Mouse (Mus musculus): Measurements from ENCODE around the gene Cdx4.

Cdx4 gene

DNA sequence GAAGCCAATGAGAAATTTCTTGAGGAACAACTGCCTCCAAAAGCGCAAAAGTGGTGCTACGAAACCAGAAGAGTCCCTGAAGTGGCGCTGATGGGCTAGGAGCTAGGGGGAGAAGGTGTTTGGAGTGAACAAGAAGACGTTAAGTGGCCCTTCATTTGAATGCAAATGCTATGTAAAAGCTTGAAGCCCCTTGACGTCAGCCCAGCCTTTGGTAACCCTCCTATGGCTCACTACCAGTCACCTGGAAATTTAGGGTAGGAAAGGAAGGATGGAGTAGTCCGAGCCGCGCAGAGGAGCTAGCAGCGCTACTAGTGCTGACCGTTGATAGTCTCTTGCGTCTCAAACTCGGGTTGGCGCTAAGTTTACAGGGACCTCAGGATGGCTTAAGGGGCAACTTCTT is at the start of gene Cdx4:
Gene Cdx4, plus strand, starts transcription at position 253 of the 400 bp plus-strand sequence.
- DNase-seq (ENCODE audit: low spot score), result no peak

DNA sequence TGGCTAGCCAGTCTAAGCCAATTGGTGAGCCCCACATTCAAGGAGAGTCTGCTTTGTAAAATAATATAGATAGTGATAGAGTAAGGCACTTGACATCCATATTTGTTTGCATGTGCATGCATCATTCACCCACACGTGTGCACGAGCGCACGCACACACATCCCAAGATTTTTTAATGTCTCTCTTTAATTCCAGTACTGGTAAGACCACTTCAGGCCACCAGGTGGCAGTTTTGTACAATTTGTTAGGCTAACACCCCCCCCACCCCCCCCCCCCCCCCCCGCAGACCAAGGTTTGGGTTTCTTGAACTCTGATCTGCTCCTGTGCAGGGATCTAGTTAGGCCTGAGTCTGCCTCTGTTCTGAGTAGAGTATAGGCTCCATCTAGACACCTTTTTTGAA is 46.9 kb upstream of the Cdx4 start:
- DNase-seq (ENCODE audit: low spot score), result no peak

DNA sequence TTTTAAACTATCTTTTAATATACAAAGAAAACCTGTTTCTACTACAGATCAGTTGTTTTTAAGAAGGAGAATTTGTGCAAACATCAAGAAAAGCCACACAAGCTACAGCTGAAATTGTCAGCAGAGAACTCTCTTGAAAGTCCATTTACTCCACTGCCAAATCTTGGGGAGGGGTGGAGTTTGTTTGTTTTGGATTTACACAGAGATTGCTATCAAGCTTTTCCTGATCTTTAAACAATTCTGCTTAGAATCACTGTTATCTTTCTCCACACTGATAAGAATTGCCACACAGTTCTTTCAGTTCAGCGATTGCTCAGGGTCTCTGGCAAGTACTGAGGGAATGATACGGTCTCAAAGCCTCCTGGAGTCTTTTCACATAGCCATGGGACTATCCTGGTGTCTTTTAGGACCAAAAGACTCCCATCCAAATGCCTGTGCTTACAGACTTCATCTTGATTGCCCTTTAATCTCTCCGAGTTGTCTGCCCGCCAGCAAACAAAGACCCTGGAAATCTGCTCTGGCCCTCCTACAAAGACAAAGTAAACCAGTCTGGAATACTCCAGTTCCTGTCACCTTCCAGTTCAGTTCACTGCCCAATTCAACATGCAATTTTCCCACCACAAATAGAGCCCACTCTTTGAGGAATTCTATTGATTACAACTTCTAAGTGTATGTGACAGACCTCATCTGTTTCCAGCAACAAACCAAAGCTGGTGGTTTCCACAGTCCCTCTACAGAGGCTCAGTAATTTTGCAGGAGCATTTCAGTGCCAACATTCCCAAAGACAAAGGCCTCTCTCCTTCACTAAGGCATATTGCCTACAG is 34.1 kb upstream of the Cdx4 start:
- no peak for DNase-seq (ENCODE audit: low spot score)

DNA sequence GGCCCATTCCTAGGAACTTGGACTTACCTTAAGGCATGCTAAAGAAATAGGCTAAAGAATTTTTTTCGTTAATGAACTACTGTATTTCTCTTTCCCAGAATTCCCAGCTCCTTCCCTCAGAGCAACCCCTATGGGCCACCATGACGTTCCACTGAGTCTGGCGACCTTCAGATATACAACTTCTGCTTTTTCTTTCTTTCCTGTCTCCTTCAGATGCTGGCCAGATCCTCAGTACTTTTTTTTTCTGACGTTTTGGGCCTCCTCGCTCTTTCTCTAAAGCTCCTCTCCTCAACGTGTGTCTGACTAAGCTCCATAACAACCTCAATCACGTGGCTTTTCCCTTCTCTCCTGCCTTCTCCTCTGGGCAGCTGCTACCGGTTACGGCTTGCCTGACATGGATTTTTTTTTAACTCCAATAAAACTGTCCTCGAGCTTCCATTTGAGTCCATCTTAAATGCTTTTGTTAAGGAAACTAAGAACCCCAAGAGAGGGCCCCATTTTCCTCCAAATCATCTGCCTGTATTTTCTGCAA is 33.3 kb upstream of the Cdx4 start:
- no peak for DNase-seq (ENCODE audit: low spot score)

DNA sequence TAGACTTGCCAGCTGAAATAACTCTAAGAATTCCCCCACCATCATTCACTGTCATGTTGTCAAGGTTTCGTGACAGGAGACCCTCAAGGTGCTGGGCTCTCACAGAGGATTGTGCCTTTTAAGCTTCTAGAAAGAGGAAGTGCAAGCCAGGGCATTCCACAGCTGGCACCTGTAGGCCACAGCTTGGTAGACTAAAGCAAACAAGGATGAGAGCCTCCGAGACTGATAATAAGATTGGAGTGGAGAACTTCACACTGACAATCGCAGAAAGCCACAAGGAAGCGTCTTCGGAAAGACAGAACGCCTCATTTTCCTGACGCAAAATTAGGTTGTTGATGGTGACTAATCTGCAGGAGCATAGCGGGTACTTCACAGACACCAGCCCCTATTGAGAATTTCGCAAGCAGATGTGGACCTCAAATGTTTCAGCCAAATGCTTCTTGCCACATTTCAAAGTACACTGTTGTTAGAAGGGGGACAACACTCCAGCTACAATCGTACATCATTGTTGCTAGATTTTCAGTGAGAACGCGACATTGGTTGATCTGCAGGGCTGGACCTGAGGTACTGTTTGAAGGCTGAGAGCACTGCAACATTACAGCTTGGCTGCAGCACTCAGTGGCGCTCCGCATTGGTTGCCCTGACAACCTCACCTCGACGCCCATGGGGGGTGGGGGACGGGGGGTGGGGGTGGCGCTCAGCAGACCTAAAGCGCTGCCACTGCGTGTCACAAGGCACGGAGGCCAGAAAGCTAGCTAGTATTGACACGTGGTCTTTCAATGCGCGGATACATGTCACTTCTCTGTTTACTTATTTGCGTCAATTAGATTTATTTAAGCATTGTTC is 32.5 kb upstream of the Cdx4 start:
- no peak for DNase-seq (ENCODE audit: low spot score)

DNA sequence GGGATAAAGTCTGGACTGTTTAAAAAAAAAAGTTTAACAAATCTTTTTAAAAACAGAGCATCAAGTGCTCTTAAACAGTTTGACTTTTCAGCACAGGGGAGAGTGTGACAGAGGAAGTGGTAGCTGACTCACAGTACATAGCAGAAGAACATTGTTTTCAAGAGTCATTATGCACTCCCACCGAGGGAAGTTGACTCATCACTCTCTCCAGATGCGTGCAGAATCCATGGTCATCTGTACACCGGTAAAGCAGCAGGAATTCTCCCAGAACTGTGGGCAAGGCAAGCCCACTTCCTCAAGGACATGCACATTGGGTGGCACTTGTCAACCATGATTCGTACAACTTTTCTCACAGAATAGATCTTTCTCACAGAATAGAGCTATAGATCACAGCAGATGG is 22.3 kb upstream of the Cdx4 start:
- DNase-seq (ENCODE audit: low spot score), result no peak

DNA sequence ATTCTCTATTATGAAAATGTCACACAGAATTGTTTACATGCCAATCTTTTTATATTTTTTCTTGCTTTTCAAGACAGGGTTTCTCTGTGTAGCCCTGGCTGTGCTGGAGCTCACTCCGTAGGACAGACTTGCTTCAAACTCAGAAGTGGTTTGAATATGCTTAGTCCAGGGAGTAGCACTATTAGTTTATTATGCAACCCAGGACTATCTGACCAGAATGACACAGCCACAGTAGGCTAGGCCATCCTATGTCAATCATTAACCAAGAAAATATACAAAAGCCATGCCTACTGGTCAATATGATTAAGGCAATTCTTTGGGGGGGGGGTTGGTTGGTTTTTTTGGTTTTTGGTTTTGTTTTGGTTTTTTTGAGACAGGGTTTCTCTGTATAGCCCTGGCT is 12.9 kb upstream of the Cdx4 start:
- DNase-seq (ENCODE audit: low spot score), result no peak

DNA sequence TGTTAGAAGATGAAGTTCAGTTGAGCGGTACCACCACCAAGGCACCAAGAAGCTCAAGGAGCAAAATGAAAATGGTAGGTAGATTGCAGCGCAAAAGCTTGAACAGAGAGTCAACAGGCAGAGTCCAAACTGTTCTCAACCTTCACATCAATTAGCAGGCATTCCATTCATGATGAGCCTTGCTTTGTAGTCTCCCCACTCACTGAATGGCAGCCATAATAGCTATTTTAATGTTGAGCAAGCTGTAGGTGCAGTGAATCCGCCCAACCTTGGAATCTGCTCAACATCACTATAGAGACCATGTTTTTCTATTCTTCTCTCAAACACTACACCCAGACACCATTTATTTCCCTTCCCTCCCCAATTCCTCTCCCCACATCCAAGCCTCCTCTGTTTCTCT is 9.5 kb upstream of the Cdx4 start:
- no peak for DNase-seq (ENCODE audit: low spot score)

DNA sequence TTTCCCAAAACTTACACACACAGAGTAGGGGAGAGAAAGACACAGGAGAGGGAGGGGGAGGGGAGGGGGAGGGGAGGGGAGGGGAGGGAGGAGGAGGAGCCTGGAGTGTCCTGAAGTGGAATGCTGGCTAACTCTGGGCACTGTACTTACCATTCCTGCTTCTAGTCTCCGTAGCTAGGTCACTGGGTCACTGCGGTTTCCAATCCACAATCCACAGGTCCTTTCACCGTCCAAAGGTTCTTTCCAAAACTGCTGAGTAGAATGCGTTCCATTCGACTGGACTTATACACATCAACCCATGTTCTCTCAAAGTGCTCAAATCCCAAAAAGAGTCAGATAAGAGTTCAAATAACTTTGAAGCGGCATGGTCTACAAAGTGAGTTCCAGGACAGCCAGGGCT is 7.1 kb upstream of the Cdx4 start:
- no peak for DNase-seq (ENCODE audit: low spot score)

DNA sequence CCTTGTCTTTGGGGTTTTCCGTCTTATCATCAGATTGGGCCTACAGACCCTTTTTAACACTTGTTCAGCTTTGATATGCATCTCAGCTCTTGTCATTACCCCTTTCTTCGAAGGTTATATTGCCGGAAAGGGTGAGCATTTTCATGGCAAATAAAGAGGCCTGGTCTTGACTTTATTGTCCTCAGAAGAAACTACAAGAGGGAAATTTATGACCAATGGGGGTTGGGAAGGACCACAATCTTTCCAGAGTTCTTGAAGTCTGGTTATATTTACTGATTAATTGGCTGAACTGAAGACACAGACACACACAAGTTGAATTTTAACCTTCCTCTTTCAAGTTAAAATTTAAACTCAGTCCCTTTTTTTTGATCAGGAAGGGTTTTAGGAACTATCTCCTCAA is 4.7 kb downstream of the Cdx4 start:
- no peak for DNase-seq (ENCODE audit: low spot score)

DNA sequence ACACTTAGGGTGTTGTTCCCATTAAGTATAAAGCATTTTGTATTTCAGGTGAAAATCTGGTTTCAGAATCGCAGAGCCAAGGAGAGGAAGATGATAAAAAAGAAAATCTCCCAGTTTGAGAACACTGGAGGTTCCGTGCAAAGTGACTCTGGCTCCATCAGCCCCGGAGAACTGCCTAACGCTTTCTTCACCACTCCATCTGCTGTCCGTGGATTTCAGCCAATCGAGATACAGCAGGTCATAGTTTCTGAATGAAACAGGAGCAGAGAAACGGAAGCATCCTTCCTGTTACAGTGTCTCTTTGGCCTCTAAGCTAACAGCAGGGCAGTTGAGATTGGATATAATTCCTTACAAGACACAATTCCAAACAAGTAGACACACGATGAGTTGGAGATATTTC is 8.2 kb downstream of the Cdx4 start:
- no peak for DNase-seq (ENCODE audit: low spot score)

DNA sequence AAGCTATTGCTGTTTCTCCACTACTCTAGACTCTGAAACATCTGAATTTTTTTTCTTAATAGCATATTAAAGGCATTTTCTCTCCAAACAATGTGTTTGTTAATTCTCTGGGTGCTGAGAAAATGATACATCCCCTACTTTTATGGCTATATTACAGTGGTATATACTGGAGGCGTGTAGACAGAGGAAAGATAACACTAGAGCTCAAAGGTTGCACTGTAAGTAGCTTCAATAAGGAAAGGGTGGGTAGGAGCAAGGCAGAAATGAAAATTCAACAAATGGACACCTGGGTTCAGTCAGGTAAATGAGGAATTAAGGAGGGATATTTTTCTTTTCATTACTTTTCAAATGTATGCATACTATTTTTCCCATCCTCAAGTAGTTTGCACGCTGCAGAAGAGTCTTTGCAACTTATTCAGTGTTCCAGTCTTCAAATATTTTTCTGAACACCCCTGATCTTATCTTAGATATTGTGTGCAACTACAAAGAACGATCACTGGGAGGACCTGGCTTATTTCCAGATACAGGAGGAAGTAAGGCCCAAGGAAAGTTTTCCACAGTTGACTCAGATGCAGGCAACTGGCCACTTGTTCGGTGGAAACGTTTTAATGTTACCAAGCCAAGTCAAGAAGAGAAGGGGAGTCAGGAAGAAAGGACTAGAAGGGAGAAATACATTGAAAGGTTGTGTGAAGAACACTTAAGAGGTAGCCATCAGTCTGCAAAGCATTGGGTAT is 10.1 kb downstream of the Cdx4 start:
- DNase-seq (ENCODE audit: low spot score), result no peak

DNA sequence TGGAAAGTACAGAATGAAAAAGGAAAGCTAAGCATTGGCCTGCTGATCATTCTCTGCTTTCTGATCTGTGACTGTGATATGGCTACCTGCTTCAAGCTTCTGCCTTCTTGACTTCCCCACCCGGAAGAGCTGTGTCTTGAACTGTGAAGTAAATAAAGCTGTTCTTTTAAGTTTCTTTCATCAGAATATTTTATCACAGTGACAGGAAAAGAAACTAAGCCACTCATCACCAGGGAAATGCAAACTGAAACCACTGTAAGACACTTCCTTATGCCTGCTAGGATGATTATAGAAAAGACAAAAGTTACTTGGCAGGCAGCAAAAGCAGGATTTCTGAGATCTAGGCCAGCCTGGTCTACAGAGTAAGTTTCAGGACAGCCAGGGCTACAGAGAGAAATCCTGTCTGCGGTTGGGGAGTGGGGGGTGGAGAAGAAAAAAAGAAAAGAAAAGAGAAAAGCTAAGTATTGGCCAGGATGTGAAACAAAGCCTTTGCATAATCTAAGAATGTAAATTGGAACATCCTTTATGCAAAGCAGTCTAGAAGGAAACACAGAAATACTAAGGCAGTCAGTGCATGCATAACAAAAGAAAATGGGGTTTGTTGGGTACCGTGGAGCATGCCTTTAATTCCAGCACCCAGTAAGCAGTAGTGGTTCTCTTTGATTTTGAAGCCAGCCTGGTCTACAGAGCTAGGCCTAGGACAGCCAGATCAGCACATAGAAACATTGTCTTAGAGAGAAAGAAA is 20.3 kb downstream of the Cdx4 start:
- no peak for DNase-seq (ENCODE audit: low spot score)

DNA sequence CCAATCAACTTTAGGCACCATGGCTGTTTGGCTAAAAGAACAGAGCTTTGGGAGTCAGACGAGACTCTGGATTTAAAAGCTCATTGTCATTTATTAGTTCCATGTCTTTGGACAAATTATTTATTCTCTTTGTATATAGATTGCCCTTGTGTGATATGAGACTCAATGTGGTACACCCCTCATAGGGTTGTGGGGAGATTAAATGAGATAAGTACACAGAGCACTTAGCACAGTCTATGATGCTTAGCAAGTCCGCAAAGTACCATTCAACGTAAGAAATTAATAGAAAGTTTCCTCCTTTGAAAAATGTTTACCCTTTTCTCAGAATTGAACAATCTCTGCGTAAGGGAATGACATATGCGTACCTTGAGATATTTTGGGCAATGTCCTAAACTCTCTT is 34.6 kb downstream of the Cdx4 start:
- DNase-seq (ENCODE audit: low spot score), result no peak

DNA sequence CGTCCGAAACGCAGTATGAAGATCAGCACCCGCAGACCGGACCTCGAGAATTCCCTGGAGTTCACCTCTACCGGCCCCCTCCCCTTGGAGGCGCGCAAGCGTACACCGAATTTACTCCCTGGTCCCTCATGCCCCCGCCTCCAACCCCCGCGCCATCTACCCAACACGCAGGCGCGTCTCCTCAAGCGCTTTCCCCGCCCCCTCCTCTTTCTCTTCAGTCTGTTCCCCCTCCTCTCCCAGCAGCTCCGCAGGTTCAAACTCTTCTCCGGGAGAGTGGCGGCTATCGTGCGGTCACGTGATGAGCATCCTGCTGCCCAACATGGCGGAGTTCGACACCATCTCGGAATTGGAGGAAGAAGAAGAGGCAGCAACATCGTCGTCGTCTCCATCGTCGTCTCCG is 35.1 kb downstream of the Cdx4 start, which contains the start of gene Chic1:
Gene Chic1, plus strand, starts transcription at position 190 of the 400 bp plus-strand sequence.
- DNase-seq (ENCODE audit: low spot score), result peak; percentile 31

DNA sequence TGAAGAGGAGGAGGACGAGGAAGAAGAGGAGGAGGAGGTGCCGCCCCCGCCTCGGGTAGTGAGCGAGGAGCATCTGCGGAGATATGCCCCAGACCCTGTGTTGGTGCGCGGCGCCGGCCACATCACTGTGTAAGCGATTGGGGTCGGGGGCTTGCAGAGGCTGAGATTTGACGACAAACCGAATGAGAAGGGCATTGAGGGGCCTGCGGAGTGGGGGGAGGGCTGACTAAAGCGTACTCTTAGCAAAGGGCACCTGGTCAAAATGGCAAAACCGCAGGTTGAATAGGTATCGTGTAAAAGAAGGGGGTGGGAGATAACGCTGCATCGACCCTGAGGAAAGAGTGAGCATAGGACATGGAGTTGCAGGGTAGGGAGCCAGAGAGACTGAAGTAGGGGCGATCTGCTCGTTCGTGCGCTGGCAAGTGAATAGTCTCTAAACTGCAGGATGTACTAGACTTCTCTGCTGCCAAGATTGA is 35.6 kb downstream of the Cdx4 start:
- no peak for DNase-seq (ENCODE audit: low spot score)

DNA sequence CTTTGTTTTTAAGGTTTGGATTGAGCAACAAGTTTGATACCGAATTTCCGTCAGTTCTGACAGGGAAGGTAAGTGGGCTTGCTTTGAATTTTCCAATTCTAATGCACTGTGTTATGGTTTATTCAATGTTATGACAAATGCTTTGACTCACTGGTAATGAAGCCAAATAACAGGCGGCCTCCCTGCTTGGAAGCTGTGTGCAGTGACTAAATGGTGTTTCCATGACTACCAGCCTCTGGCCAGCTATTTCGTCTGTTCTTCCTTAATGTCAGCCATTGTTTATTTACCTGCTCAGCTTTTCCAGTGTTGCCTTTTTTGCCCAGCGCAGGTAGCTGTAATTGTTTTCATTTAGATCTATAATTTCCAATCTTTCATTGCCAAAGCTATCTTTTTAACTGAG is 45.0 kb downstream of the Cdx4 start:
- DNase-seq (ENCODE audit: low spot score), result no peak

DNA sequence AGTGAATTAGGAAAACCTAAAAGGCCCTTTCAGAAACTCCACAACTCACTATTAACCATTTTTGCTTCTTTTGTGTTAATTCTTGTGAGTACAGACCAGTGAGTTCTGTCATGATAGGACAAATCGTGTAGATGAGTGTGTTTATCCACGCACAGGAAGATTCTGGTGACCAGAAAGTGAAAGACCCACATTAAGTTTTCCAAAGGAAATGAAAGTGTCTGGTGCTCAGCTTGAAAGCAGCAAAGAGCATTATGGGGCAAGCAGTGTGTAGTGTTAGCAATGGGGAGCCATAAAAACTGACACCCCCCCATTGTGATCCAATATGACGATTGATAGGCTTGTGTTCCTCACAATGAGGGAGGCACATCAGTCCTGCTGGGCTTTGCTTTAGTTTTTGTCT is 47.5 kb downstream of the Cdx4 start:
- DNase-seq (ENCODE audit: low spot score), result no peak

DNA sequence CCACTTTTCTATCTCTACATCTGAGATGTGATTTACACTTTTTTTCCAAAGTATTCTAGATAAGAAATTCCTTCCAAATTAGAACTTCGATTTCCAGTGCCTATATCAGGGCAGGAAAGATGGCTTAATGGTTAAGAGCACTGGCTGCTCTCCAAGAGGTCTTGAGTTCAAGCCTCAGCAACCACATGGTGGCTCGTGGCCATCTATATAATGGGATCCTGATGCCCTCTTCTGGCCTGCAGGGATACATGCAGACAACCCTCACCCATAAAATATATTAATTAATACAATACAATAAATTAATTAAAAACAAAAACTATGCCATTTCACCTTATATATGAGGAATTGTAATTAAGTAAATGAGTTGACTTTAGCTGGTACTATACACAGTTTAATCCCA is 50.0 kb downstream of the Cdx4 start:
- no peak for DNase-seq (ENCODE audit: low spot score)

DNA sequence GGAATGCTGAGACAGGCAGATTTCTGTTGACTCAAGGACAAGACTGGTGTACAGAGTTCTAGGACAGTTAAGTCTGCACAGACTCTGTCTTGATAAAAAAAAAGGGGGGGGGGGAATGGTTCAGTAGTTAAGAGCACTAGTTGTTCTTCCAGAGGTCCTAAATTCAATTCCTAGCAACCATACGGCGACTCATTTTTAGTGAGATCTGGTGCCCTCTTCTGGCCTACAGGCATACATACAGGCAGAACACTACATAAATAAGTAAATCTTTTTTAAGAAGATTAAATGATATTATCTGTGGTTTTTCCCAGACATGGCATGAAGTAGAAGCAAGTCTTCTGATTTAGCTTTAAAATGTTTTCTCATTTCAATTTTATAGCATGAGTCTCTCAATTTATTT is 50.4 kb downstream of the Cdx4 start:
- no peak for DNase-seq (ENCODE audit: low spot score)

DNA sequence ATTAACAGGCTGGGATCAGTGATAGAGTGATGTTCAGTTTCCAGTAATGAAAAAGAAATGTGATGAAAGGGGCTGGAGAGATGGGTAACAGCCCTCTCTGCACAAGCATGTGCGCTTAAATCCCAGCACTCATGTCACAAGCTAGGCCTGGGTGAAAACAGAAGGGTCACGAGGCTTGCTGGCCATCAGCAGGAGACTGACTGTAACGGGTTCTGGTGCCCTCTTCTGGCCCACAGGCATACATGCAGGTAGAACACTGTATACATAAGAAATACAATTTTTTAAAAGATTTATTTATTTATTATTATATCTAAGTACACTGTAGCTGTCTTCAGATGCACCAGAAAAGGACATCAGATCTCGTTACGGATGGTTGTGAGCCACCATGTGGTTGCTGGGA is 53.1 kb downstream of the Cdx4 start:
- DNase-seq (ENCODE audit: low spot score), result no peak

Data from layer of hippocampus, adult 9-10 months (tissue).